Mouse (Mus musculus) kidney, adult 8-10 months (tissue): Measurements from ENCODE around the gene Btn1a1.

ENCODE experiments used
- DNase-seq, 2 experiments: peaks; one replicate each; pipeline ENCODE4 v3.0.0; 2022

The Btn1a1 gene

GRCm38 (mm10) chr13:23483153-23483552, 17.5 kb upstream of the Btn1a1 start:
- no peak for DNase-seq

- no peak for DNase-seq
Measured at GRCm38 (mm10) chr13:23475658-23476057, 10.0 kb upstream of the Btn1a1 start.

GRCm38 (mm10) chr13:23466911-23467310, 1.2 kb upstream of the Btn1a1 start:
- DNase-seq, result peak; percentile 58 to 81

- DNase-seq, result no peak
Measured at GRCm38 (mm10) chr13:23466306-23466705, 605 bp upstream of the Btn1a1 start.

GRCm38 (mm10) chr13:23464841-23465366, 797 bp downstream of the Btn1a1 start:
- DNase-seq, result no peak

- DNase-seq, result no peak
Measured at GRCm38 (mm10) chr13:23464224-23464637, 1.5 kb downstream of the Btn1a1 start.

GRCm38 (mm10) chr13:23463381-23464223, 2.1 kb downstream of the Btn1a1 start:
- DNase-seq, result peak; percentile 38 to 70

GRCm38 (mm10) chr13:23462669-23463068, 3.0 kb downstream of the Btn1a1 start:
- no peak for DNase-seq

GRCm38 (mm10) chr13:23462063-23462462, 3.6 kb downstream of the Btn1a1 start:
- DNase-seq, result no peak

GRCm38 (mm10) chr13:23459264-23459846, 6.3 kb downstream of the Btn1a1 start:
- no peak for DNase-seq

- no peak for DNase-seq
Measured at GRCm38 (mm10) chr13:23453926-23454325, 11.8 kb downstream of the Btn1a1 start.

GRCm38 (mm10) chr13:23453362-23453862, 12.3 kb downstream of the Btn1a1 start:
- peak; percentile 84 to 87 for DNase-seq

GRCm38 (mm10) chr13:23450398-23450797, 15.3 kb downstream of the Btn1a1 start:
- DNase-seq, result peak; percentile 80 to 94

- DNase-seq, result peak in 1 of 2 experiments; percentile 30
Measured at GRCm38 (mm10) chr13:23449235-23450095, 16.2 kb downstream of the Btn1a1 start.

- DNase-seq, result no peak
Measured at GRCm38 (mm10) chr13:23448758-23449157, 16.9 kb downstream of the Btn1a1 start.

GRCm38 (mm10) chr13:23446498-23446952, 19.2 kb downstream of the Btn1a1 start:
- DNase-seq, result peak; percentile 79 to 92

GRCm38 (mm10) chr13:23445561-23446320, 20.0 kb downstream of the Btn1a1 start:
- peak; percentile 86 to 95 for DNase-seq

GRCm38 (mm10) chr13:23445156-23445555, 20.5 kb downstream of the Btn1a1 start:
- DNase-seq, result peak in 1 of 2 experiments; percentile 30

- DNase-seq, result no peak
Measured at GRCm38 (mm10) chr13:23444451-23444850, 21.2 kb downstream of the Btn1a1 start.

GRCm38 (mm10) chr13:23439901-23440300, 25.8 kb downstream of the Btn1a1 start:
- DNase-seq, result no peak

- peak in 1 of 2 experiments; percentile 63 for DNase-seq
Measured at GRCm38 (mm10) chr13:23438521-23438920, 27.2 kb downstream of the Btn1a1 start.

- DNase-seq, result peak; percentile 89 to 95
Measured at GRCm38 (mm10) chr13:23437908-23438307, 27.8 kb downstream of the Btn1a1 start.
